Mouse (Mus musculus) T-helper 17 cell (primary cell): ENCODE data around the gene Zfp704.

Experiments
- in situ Hi-C, 2 experiments: fragments of 300-600 bp; cut with MboI, MseI; formaldehyde crosslinking; loops; 1 replicate in 1 of 2; 2 replicates in 1 of 2; pipeline ENCODE4 v1.15.1; 2025; ENCODE audit warnings: high pct_unique_total_duplicates in 2 of 2

The Zfp704 gene

DNA sequence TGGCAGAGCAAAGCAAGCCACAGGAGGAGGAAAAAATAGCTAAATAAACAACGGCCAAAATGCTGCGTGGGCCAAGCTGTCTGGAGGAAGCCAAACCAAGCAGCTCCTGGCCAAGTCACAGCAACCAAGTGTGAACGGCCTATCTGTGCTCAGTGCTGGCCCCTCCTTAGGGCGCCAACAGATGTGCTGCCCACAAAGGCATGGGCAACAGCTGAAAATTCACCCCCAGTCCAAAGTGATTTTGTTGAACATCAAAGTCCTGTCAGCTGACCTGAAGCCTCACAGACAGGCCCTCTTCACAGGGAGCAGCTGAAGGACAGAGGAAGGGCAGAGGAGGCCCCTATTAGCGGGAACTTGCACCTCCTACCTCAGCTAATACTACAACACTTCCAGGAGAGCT lies 148.2 kb downstream of the Zfp704 start:
- in situ Hi-C loops: loop anchor here in 1 of 2 experiments (10.0 kb wide), 1 partner anchor 387 kb away; no protein-coding TSS in a partner anchor

DNA sequence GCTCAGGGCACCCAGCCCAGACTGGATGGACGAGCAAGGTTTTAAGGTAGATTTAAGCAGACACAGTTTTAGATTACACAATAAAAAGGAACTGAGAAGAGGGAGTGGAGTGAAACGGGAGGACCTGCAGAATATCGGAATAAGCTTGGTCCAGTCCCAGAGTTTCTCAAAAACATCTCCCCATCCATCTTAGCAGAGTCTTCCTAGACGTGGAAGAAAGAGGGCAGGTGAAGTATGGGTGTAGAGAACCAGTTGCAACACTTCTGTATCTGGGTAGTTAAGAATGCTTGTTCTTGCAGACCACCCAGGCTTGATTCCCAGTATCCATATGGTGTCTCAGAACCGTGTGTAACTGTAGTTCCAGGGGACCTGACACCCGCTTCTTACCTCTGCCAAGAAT lies 149.6 kb downstream of the Zfp704 start:
- in situ Hi-C loops: loop anchor here in 1 of 2 experiments (10.0 kb wide), 1 partner anchor 385 kb away; no protein-coding TSS in a partner anchor

DNA sequence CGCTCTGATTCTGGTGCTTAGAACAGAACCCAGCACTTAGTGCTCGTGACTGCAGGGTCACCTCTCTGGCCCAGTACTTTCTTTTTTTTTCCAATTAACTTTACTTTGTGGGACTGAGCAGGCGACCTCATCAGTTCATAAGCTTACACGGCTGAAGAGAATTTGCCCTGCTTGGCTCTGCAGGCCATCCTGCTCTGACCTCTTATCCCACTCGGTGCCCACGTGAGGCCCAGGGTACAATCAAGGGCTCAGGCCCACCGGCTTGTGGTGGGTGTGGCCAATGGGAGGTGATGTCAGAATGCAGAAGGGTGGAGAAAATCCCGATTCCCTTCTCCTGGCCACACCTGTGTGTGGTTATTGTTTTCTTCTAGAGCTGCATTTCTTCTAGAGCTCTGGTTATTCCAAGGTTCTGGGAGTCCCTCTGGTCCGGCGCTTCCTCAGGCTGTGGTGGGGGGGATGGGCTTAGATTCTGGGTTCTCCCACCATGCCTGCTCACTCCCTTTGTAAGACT lies 153.4 kb downstream of the Zfp704 start:
- in situ Hi-C loops: no loop called here

DNA sequence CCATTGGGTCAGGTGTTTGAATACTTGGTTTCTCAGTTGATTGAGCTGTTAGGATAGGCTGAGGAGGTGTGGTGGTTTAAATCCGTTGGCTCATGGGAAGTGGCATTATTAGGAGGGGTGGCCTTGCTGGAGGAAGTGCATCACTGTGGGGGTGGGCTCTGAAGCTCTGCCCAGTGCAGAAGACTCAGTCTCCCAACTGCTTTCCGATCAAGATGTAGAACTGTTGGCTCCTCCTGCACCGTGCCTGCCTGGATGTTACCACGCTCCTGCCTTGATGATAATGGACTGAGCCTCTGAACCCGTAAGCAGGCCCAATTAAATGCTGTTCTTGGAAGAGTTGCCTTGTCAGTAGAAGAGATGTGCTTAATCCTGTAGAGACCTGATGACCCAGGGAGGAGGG lies 154.5 kb downstream of the Zfp704 start:
- in situ Hi-C loops: no loop called here

DNA sequence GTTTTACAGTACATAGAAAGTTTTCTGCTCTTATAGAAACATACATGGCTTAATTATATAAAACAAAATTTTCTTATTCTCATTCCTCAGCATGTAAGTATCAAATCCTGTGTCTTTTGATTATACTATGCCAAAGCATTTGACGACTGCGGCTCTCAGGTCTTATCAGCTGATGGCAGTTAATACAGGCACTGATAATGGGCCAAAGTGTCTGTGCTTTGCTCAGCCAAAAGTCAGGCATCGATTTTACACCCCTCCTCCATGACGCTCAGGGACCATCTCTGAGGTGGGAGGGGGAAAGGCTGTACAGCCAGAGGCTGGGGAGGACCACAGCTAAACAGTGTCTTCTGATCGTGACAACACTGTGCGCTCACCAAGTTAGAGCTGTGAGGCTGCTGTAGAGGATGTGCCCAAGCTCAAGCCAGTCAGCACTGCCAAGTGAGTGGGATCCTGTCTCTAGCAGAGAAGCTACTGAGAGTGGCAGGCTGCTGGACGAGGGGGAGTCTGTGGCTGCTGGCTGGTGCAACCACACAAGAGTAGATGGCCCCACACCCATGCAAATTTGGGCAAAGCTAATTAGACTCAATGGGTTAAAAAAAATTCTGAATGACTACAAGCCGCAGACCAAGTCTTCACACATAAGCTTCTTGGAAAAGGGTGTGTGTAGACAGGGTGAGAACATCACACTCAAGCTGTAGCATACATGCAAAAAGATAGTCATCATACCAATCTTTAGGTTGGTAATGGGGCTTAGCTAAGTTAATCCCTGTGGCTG lies 155.1 kb downstream of the Zfp704 start:
- in situ Hi-C loops: no loop called here

- in situ Hi-C loops: no loop called here
Observed at GRCm38 (mm10) chr3:9450521-9450920, 159.4 kb downstream of the Zfp704 start.

DNA sequence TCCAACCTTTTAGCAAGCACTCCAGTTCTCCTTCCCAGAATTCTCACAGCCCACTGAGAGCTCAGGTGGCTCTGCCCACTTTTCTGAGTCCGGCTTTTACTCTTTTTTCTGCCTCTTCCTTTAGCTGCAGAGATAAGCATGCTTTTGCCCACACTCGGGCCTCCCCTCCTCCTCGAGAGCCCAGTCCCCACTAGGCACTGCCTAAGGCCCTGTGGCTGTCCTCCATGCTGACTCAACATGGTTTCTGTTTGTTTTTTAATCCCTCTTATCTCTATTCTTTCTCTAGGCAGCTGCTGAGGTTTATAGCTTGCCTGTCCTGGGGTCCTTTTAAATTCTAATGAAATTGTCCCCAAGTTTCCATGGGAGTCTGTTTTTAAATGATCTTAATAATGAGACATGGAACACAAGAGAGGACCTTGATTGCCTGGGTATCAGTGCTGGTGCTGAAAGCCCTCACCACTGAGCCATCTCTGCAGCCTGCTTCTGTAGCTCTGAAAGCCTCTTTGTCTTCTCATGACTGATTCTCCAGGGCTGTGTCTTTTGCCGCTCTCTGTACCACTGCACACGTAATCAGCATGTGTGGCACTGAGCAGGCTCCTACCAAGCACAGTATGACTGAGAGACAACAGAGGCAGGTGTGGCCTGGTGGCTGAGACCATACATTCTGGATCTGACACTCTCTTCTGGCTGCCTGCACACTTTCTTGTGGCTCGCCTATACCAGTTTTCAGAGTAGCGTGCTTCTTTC lies 160.5 kb downstream of the Zfp704 start:
- in situ Hi-C loops: no loop called here

DNA sequence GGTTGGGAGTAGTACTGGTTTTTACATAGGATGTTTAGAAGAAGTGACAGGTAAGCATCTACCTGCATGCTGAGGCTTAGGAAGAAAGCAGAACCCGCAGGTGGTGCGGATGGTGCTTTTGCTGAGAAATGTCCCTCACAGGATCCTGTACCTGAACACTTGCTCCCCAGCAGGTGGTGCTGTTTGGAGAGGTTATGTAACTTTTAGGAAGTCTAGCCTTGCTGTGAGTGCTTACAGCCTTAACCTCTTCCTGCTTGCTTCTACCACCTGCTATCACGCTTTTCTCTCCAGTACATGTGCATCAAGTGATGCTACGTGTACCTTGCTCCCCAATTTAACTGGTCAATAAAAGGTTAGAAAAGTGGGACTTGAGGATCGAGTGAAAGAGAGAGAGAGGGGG lies 161.3 kb downstream of the Zfp704 start:
- in situ Hi-C loops: no loop called here

DNA sequence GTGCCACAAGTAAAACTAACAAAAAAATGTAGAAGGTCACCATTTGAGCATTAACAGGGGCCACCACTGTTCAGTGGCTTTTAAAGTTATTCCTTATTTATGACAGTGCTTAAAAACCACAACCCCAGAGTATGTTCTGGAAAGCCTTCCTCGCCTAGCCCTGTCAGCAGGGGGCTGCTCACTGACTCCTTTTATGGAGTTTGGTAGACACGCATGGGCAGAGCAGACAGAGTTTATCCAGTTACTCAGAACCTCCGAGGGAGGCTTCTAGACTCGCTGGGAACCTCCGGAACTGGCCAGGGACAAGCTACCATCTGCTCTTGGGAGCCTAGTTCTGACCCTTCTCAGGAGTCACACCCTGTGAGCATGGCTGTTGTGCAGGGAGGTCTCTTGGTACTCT lies 165.3 kb downstream of the Zfp704 start:
- in situ Hi-C loops: no loop called here

GRCm38 (mm10) chr3:9443981-9444380 lies 165.9 kb downstream of the Zfp704 start:
- in situ Hi-C loops: no loop called here

DNA sequence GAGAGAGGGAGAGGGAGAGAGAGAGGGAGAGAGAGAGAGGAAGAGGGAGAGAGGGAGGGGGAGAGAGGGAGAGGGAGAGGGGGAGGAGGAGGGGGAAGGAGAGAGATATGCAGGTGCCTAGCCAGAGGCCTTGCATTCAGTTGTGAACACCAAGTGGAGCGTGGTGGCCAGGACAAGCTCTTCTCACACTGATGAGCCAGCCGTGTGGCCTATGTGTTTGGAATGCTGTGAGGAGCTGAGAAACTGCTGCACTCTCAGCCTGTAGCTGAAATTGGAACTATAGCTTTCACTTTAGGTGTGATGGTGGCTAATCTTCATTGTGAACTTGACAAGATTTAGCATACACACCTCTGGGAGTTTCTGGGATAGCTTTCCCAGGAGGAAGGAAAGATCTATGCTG lies 166.4 kb downstream of the Zfp704 start:
- in situ Hi-C loops: no loop called here

DNA sequence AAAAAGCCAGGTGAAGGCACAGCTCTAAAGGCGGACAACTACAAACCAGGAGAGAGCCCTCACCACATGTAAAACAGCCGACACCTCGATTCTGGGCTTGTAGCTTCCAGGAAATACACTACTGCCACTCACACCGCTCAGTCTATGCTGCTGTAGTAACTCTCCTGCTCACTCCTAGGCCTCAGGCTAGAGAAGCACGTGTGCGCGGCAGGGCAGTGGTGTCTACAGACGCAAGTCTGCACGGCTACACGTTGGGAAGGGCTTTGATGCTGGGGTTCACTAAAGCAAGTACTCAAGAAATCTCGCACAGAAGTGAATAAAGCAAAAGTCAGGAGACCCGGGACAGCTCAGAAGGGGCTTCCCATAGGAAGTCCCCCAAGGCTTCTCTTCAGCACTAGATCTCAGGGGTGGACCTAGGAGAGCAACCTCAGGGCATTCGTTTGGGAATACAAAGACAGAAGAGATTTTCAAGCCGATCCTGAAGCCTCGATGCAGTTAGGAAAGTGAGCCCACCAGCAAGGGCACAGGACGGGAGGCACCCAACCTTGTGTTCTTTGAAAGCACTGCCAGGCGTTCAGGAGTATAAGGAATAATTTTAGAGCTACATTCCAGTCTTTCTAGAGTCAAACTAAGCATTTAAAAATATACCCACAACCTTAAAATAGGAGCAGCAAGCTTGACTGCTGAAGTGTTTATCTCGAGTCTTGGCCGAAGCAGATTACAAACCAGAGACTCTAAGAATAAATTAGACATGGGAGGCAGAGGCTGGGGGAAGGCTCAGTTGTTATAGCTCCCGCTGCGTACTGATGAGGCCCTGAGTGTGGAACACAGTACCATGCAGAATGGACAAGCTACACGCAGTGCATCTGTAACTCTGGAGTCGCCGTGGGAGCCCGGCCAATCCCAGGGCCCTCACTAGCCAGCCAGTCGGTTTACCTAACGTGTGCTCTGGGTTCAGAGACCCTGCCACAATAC lies 168.0 kb downstream of the Zfp704 start:
- in situ Hi-C loops: no loop called here

DNA sequence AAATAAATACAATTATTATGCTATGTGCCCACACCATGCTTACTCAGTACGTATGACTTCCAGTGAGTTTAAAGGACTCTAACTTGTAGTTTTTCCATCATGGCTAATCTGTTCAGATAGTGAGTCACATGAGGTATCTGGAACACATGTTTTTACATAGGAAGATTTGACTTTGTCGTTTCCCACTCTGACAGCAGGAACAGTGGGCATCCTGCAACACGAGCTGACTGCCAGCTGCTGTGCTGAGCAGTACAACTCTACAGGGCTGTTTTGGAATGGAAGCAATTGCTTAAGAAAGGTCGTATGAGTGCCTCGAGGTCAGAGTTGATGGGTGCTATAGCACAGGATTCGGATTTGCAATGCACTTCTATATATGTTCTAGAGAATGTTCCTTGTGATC lies 169.4 kb downstream of the Zfp704 start:
- in situ Hi-C loops: no loop called here

DNA sequence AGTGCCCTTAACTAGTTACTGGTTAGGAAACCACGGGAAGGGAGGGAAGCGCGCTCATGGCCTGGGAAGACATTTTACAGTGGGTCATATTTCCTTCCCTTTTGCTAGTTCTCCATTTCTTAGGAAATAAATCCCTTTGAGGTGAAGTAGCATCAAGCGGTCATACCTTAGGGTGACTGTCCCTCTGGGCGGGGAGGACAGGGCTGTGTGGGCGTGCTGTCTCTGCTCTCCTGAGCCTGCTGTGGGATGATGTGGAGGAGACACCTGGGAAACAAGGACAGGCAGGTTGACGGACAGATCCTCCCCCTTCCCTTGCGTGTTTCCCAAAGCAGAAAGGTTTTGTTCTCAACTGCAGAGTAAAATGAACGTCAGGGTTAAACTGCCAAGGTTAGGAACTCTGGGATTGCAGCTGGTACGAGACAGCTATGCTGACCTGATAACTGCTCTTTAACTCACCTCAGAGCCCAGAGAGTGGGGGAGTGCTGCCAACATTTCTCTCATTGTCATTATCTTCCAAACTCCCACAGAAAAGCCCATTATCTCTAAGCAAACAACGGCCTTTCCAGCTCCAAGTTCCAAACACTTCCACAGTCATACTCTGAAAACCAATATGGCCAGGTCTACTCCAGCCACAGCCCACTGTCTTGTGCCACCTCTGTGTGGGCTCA lies 170.1 kb downstream of the Zfp704 start:
- in situ Hi-C loops: no loop called here

DNA sequence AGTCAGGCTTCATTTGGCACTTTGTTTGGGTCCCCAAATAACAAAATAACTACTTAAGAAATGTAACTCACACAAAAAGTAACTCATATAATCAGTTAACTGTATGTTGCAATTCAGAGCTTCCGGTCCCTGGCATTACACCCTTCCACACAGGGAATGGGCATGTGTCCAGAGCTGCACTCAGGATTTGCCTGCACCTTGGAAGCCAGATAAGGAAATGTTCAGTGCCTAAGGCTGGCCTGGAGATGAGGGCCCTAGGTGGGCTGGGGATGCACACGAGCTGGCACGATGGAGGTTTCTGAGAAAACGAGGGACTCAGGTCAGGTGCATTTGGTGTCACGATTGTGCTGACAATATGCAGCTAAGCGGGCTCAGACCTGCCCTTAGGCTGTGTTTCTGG lies 173.6 kb downstream of the Zfp704 start:
- in situ Hi-C loops: no loop called here

GRCm38 (mm10) chr3:9434394-9435175 lies 175.3 kb downstream of the Zfp704 start:
- in situ Hi-C loops: no loop called here

- in situ Hi-C loops: no loop called here
Observed at GRCm38 (mm10) chr3:9432796-9433526, 176.9 kb downstream of the Zfp704 start.

- in situ Hi-C loops: no loop called here
Observed at GRCm38 (mm10) chr3:9432226-9432625, 177.7 kb downstream of the Zfp704 start.

GRCm38 (mm10) chr3:9429946-9430345 lies 179.9 kb downstream of the Zfp704 start:
- in situ Hi-C loops: no loop called here

GRCm38 (mm10) chr3:9427826-9428225 lies 182.1 kb downstream of the Zfp704 start:
- in situ Hi-C loops: no loop called here
